Mouse (Mus musculus): ENCODE data around the gene Nt5dc3. TPM values are rescaled to one million over a fixed set of nuclear protein-coding genes. Genes with fewer than 3 reads are reported as not detected.

The Nt5dc3 gene
- polyA plus RNA-seq, 1 experiment from 2014 or later, result 1.0 TPM

- Histone ChIP-seq H3K4me2 (peak overlapping the region; percentile 99), H3K36me3 (no peaks in the 10 kb centered on the region), H3K9ac (peak overlapping the region; percentile 60), H3K4me1 (peaks cover 20% of the 10 kb centered on the region; the same call in 1 of the 2 replicates), H3K9me3 (no peaks in the 10 kb centered on the region), H3K4me3 (peak overlapping the region; percentile 77), H3K27me3 (0 out of 2 replicates have a peak, but pooled peaks cover 5% of the 10 kb centered on the region), H3K27ac (no peak overlapping the region)
- no peak for ATAC-seq (ENCODE audit: insufficient number of reproducible peaks, low FRiP score, low TSS enrichment, low read depth)
- 24% methylated on average over 12 of the region's 12 CpGs for WGBS
Measured at GRCm38 (mm10) chr10:86779816-86780500, 1.2 kb downstream of the Nt5dc3 start.

GRCm38 (mm10) chr10:86781641-86782040 lies 2.8 kb downstream of the Nt5dc3 start:
- H3K9me3 ChIP-seq, result no peaks in the 10 kb centered on the region
- no peak overlapping the region for H3K4me3 ChIP-seq
- 0 out of 2 replicates have a peak, but pooled peaks cover 5% of the 10 kb centered on the region for H3K27me3 ChIP-seq
- H3K4me1 ChIP-seq, result peaks cover 20% of the 10 kb centered on the region; the same call in 1 of the 2 replicates
- 53% methylated on average over 5 of the region's 5 CpGs for WGBS
- no peak overlapping the region for H3K27ac ChIP-seq
- H3K4me2 ChIP-seq, result no peak overlapping the region
- no peak for ATAC-seq (ENCODE audit: insufficient number of reproducible peaks, low FRiP score, low TSS enrichment, low read depth)
- H3K9ac ChIP-seq, result no peak overlapping the region
- H3K36me3 ChIP-seq, result no peaks in the 10 kb centered on the region

GRCm38 (mm10) chr10:86782656-86783055 lies 3.9 kb downstream of the Nt5dc3 start:
- Histone ChIP-seq H3K27ac (no peak overlapping the region), H3K36me3 (no peaks in the 10 kb centered on the region), H3K4me1 (peaks cover 19% of the 10 kb centered on the region; the same call in 1 of the 2 replicates), H3K4me3 (no peak overlapping the region), H3K9ac (no peak overlapping the region), H3K4me2 (no peak overlapping the region), H3K9me3 (no peaks in the 10 kb centered on the region), H3K27me3 (0 out of 2 replicates have a peak, but pooled peaks cover 5% of the 10 kb centered on the region)
- no peak for ATAC-seq (ENCODE audit: insufficient number of reproducible peaks, low FRiP score, low TSS enrichment, low read depth)
- WGBS, result 61% methylated on average over 5 of the region's 5 CpGs

GRCm38 (mm10) chr10:86783561-86783960 lies 4.8 kb downstream of the Nt5dc3 start:
- H3K27me3 ChIP-seq, result 0 out of 2 replicates have a peak, but pooled peaks cover 5% of the 10 kb centered on the region
- H3K9ac ChIP-seq, result no peak overlapping the region
- ATAC-seq (ENCODE audit: insufficient number of reproducible peaks, low FRiP score, low TSS enrichment, low read depth), result no peak
- H3K4me3 ChIP-seq, result no peak overlapping the region
- peaks cover 11% of the 10 kb centered on the region; the same call in 1 of the 2 replicates for H3K4me1 ChIP-seq
- no peak overlapping the region for H3K27ac ChIP-seq
- H3K9me3 ChIP-seq, result no peaks in the 10 kb centered on the region
- 81% methylated on average over 5 of the region's 5 CpGs for WGBS
- no peaks in the 10 kb centered on the region for H3K36me3 ChIP-seq
- H3K4me2 ChIP-seq, result no peak overlapping the region

GRCm38 (mm10) chr10:86784126-86784675 lies 5.4 kb downstream of the Nt5dc3 start:
- WGBS, result 79% methylated on average over 5 of the region's 5 CpGs
- Histone ChIP-seq H3K36me3 (no peaks in the 10 kb centered on the region), H3K9ac (no peak overlapping the region), H3K4me3 (no peak overlapping the region), H3K4me2 (no peak overlapping the region), H3K27me3 (0 out of 2 replicates have a peak, but pooled peaks cover 5% of the 10 kb centered on the region), H3K4me1 (peaks cover 8% of the 10 kb centered on the region; the same call in 1 of the 2 replicates), H3K27ac (no peak overlapping the region), H3K9me3 (no peaks in the 10 kb centered on the region)
- ATAC-seq (ENCODE audit: insufficient number of reproducible peaks, low FRiP score, low TSS enrichment, low read depth), result no peak

GRCm38 (mm10) chr10:86785396-86785795 lies 6.6 kb downstream of the Nt5dc3 start:
- Histone ChIP-seq H3K36me3 (no peaks in the 10 kb centered on the region), H3K9me3 (no peaks in the 10 kb centered on the region), H3K9ac (no peak overlapping the region), H3K4me2 (no peak overlapping the region), H3K4me3 (no peak overlapping the region), H3K27me3 (no peaks in the 10 kb centered on the region), H3K4me1 (no peaks in the 10 kb centered on the region; the same call in 1 of the 2 replicates), H3K27ac (no peak overlapping the region)
- no peak for ATAC-seq (ENCODE audit: insufficient number of reproducible peaks, low FRiP score, low TSS enrichment, low read depth)
- 63% methylated on average over 2 of the region's 2 CpGs for WGBS

GRCm38 (mm10) chr10:86786083-86786482 lies 7.3 kb downstream of the Nt5dc3 start:
- ATAC-seq (ENCODE audit: insufficient number of reproducible peaks, low FRiP score, low TSS enrichment, low read depth), result no peak
- WGBS, result 91% methylated on average over 5 of the region's 5 CpGs

GRCm38 (mm10) chr10:86788193-86788592 lies 9.4 kb downstream of the Nt5dc3 start:
- Histone ChIP-seq H3K36me3 (no peaks in the 10 kb centered on the region), H3K27me3 (no peaks in the 10 kb centered on the region), H3K9ac (no peak overlapping the region), H3K4me2 (no peak overlapping the region), H3K4me3 (no peak overlapping the region), H3K9me3 (no peaks in the 10 kb centered on the region), H3K27ac (no peak overlapping the region), H3K4me1 (0 out of 2 replicates have a peak, but pooled peaks cover 4% of the 10 kb centered on the region)
- no peak for ATAC-seq (ENCODE audit: insufficient number of reproducible peaks, low FRiP score, low TSS enrichment, low read depth)
- WGBS, result 46% methylated on average over 5 of the region's 5 CpGs

More at GRCm38 (mm10) chr10:86786083-86786482, 7.3 kb downstream of the Nt5dc3 start:
- Histone ChIP-seq H3K9ac (no peak overlapping the region), H3K4me1 (no peaks in the 10 kb centered on the region; the same call in 1 of the 2 replicates), H3K27me3 (no peaks in the 10 kb centered on the region), H3K4me3 (no peak overlapping the region), H3K4me2 (no peak overlapping the region), H3K36me3 (no peaks in the 10 kb centered on the region), H3K27ac (no peak overlapping the region), H3K9me3 (no peaks in the 10 kb centered on the region)

- Histone ChIP-seq H3K27ac (no peak overlapping the region), H3K27me3 (no peaks in the 10 kb centered on the region), H3K9me3 (no peaks in the 10 kb centered on the region), H3K4me1 (0 out of 2 replicates have a peak, but pooled peaks cover 7% of the 10 kb centered on the region), H3K4me2 (no peak overlapping the region), H3K36me3 (no peaks in the 10 kb centered on the region), H3K9ac (no peak overlapping the region), H3K4me3 (no peak overlapping the region)
- WGBS, result 81% methylated on average over 7 of the region's 7 CpGs
- no peak for ATAC-seq (ENCODE audit: insufficient number of reproducible peaks, low FRiP score, low TSS enrichment, low read depth)
Measured at GRCm38 (mm10) chr10:86789146-86789672, 10.4 kb downstream of the Nt5dc3 start.

GRCm38 (mm10) chr10:86791507-86792184 lies 12.8 kb downstream of the Nt5dc3 start:
- H3K27ac ChIP-seq, result no peak overlapping the region
- H3K27me3 ChIP-seq, result no peaks in the 10 kb centered on the region
- 68% methylated on average over 7 of the region's 7 CpGs for WGBS
- H3K9ac ChIP-seq, result no peak overlapping the region
- no peak for ATAC-seq (ENCODE audit: insufficient number of reproducible peaks, low FRiP score, low TSS enrichment, low read depth)
- H3K4me1 ChIP-seq, result 0 out of 2 replicates have a peak, but pooled peaks cover 7% of the 10 kb centered on the region
- no peaks in the 10 kb centered on the region for H3K36me3 ChIP-seq
- H3K4me3 ChIP-seq, result no peak overlapping the region
- no peak overlapping the region for H3K4me2 ChIP-seq
- no peaks in the 10 kb centered on the region for H3K9me3 ChIP-seq

- 65% methylated on average over 2 of the region's 2 CpGs for WGBS
- no peak for ATAC-seq (ENCODE audit: insufficient number of reproducible peaks, low FRiP score, low TSS enrichment, low read depth)
Measured at GRCm38 (mm10) chr10:86793509-86793951, 14.7 kb downstream of the Nt5dc3 start.

More at GRCm38 (mm10) chr10:86793509-86793951, 14.7 kb downstream of the Nt5dc3 start:
- Histone ChIP-seq H3K4me2 (no peak overlapping the region), H3K4me1 (0 out of 2 replicates have a peak, but pooled peaks cover 7% of the 10 kb centered on the region), H3K27me3 (no peaks in the 10 kb centered on the region), H3K27ac (no peak overlapping the region), H3K4me3 (no peak overlapping the region), H3K36me3 (no peaks in the 10 kb centered on the region), H3K9ac (no peak overlapping the region), H3K9me3 (no peaks in the 10 kb centered on the region)
